Mouse (Mus musculus) left cerebral cortex, adult 9 months (tissue): ENCODE results near the gene Fes.

Experiments used
- DNase-seq, 2 experiments: peaks; one replicate each; pipeline ENCODE4 v3.0.0; 2022; ENCODE audit warnings: low spot score in 2 of 2

Gene Fes

DNA sequence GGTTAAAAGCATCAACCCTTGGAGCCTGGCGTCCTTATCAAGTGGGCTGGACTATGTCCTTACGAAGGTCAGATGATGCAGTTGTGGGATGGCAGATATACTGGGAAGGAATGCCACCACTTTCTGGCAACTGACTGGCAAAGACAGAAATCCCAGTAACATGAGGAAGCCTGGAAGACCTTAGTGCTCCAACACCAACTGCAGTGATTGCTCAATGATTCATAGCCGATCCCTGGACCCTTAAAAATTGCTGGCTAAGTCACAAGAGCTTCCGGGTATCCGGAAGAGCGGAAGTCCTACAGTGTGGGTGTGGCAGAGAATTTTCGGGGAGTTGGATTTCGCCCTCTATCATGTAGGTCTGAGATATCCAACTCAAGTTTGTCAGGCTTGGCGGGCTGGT, 41.6 kb downstream of the Fes start:
- DNase-seq, result no peak

DNA sequence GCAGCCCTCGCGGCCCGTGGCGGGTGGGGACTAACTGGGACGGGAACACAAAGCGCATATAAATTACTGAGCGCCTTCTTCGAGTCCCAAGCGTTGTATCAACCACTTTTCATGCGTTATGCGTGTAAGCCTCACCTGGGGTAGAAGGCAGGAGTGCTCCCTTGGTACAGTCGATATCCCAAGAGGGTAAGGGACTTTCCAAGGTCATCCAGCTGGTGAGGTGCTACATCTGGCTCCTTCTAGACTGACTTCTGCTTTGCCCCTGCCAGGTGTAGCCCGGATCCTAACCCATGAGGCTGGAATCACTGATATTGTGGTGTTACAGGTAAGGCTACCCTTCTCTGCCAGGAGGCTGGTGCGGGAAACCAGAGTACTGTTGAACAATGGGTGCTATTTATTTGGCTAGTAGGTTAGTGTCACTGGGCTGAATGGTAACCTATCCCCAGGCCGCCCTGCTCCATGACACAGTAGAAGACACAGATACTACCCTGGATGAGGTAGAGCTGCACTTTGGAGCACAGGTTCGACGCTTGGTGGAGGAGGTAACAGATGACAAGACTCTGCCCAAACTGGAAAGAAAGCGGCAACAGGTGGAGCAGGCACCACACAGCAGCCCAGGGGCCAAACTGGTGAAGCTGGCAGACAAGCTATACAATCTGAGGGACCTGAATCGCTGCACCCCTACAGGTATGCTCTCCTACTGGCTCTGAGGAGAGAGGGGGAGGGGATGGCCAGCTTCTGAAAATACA, 44.3 kb downstream of the Fes start:
- DNase-seq, result no peak

DNA sequence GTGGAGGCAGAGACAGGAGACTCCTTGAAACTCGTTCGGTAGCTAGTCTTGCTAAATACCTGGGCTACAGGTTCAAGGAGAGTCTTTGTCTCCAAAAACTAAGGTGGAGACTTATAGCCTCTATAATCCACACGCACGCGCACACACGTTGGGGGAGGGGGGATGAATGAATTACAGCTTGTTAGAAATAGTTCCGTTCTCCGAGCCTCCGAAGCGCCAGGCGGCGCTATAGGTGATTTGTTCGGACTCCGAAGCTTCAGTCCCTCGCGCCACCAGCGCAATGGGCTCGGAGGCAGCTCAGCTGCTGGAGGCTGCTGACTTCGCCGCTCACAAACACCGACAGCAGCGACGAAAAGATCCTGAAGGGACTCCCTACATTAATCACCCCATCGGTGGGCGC, 44.9 kb downstream of the Fes start, which contains the start of gene Hddc3:
TSS of gene Hddc3 (plus strand) at position 247 of the 400 bp plus-strand sequence.
- DNase-seq, result peak; percentile 85 to 97

GRCm38 (mm10) chr7:80341793-80342192, 46.0 kb downstream of the Fes start:
- no peak for DNase-seq

GRCm38 (mm10) chr7:80340793-80341192, 47.0 kb downstream of the Fes start, which contains the start of gene Unc45a:
Gene Unc45a (minus strand): TSS chr7:80341005.
- DNase-seq, result peak in 1 of 2 experiments; percentile 74

GRCm38 (mm10) chr7:80339793-80340628, 47.7 kb downstream of the Fes start:
- peak; percentile 90 to 98 for DNase-seq

DNA sequence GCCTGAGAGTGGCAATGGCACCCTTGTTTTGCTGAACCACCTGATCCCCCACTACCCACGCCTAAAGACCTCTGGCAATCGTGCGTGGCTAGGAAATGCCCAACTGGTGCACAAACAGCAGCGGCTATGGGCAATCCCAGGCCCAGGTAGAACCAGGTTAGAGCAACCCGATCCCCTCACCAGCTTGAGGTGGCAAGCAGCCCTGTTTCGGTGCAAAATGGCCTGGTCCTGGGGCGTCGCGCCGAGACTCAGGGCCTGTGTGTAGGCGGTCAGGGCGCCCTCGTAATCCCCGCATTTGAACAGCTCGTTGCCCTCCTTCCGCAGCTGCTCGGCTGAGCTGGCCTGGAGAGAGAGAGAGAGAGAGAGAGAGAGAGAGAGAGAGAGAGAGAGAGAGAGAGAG, 48.4 kb downstream of the Fes start:
- DNase-seq, result no peak

- DNase-seq, result no peak
Measured at GRCm38 (mm10) chr7:80336932-80337331, 50.8 kb downstream of the Fes start.

DNA sequence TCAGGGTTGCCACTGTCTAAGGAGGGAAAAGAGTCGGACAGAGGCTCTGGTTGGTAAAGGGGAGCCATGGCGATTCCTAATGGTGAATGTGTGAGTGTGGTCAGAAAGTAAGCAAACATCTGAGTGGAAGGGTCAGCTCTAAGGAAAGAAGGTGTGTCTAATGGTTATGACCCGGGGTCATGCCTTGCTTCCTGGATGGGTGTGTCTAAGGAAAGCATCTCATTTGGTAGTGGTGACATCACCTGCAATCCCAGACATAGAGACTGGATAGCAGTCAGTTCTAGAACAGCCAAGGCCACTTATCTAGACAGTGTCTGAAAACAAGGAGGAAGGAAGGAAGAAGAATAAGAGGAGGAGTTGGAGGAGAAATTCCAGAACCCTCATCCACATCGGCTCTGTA, 52.9 kb downstream of the Fes start:
- no peak for DNase-seq

DNA sequence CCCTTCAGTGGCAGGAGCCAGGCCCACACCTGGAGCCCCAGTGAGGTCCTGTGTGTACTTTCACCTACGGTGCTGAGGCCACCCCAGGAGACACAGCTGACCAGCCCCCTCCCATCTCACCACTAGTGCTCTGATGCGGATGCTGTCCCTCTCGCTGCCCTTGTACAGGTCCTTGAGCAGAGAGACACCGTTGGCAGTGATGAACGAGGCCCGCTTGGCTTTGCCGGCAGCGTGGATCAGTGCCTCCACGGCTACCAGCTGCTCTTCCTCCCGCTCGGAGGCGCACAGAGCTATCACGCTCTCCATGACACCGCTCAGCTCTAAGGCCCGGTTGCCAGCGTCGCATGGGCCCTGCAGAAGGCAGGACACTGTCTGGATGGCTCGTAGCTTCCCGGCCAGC, 56.3 kb downstream of the Fes start:
- no peak for DNase-seq

DNA sequence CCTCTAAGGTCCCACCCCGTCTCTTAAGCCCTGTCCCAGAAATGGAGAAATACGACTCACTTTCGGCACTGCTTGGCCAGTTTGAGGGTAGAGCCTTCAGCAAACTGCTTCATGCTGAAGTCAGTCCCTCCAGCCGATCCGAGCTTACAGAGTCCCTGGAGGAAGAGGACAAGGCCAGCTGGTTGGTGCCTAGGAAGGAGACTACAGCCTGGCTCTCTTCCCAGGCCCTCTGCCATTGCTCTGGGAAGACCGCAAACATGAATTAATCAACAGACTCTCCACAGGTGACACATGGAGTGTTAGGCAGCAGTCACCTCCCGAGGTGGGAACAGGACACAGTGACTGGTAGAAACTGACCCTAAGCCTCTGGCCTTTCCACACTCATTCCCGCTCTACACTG, 57.5 kb downstream of the Fes start:
- no peak for DNase-seq
